Mouse (Mus musculus) embryonic facial prominence, embryonic 15.5 days (tissue): ENCODE data around the gene Smpx. TPM values are rescaled to one million over a fixed set of nuclear protein-coding genes. Genes with fewer than 3 reads are reported as not detected.

Experiments used
- ATAC-seq: fragments of 200-750 bp; cut with Nextera tagmentation; 2 replicates; pipeline ENCODE4 v1.8.0; 2017; ENCODE audit warnings: low read depth, moderate TSS enrichment; ENCODE audit not compliant: insufficient number of reproducible peaks, low FRiP score, low TSS enrichment
- H3K27ac ChIP-seq: fragments of 300-500 bp; sonication (generic); replicated peaks from 2 replicates; pipeline ENCODE4 v1.5.1; 2015; ENCODE audit warnings: mild to moderate bottlenecking, inconsistent platforms
- H3K27me3 ChIP-seq: fragments of 300-500 bp; sonication (generic); 2 replicates; pipeline ENCODE4 v1.6.1; 2015; ENCODE audit warnings: inconsistent platforms
- H3K36me3 ChIP-seq: fragments of 300-500 bp; sonication (generic); 2 replicates; pipeline ENCODE4 v1.6.1; 2015; ENCODE audit warnings: mild to moderate bottlenecking, inconsistent platforms
- H3K4me1 ChIP-seq: fragments of 300-500 bp; sonication (generic); 2 replicates; pipeline ENCODE4 v1.6.1; 2015; ENCODE audit warnings: inconsistent platforms
- H3K4me2 ChIP-seq: fragments of 300-500 bp; sonication (generic); replicated peaks from 2 replicates; pipeline ENCODE4 v1.6.1; 2015; ENCODE audit warnings: mild to moderate bottlenecking, inconsistent platforms
- H3K4me3 ChIP-seq: fragments of 300-500 bp; sonication (generic); replicated peaks from 2 replicates; pipeline ENCODE4 v1.5.1; 2015; ENCODE audit warnings: mild to moderate bottlenecking, inconsistent platforms
- H3K9ac ChIP-seq: fragments of 300-500 bp; sonication (generic); 2 replicates; pipeline ENCODE4 v1.6.1; 2015; ENCODE audit warnings: inconsistent platforms
- H3K9me3 ChIP-seq: fragments of 300-500 bp; sonication (generic); replicated peaks from 2 replicates; pipeline ENCODE4 v1.6.1; 2016; ENCODE audit warnings: inconsistent platforms
- WGBS: fragments of 180-500 bp; shearing (Covaris S2); methylation state at CpG from one replicate; pipeline ENCODE4 v1.1.7; 2015; 5-methylcytosine and 5-hydroxymethylcytosine counted together
- polyA plus RNA-seq: library from polyadenylated mRNA; unstranded; fragments of >200 nt; fragmentation: Nextera tagmentation; extraction: Ambion mirVana; gene quantifications from 2 replicates; pipeline ENCODE4 v1.2.1, GENCODE M21; 2015

Gene Smpx
- polyA plus RNA-seq, 1 experiment from 2014 or later, result 33.5 TPM

DNA sequence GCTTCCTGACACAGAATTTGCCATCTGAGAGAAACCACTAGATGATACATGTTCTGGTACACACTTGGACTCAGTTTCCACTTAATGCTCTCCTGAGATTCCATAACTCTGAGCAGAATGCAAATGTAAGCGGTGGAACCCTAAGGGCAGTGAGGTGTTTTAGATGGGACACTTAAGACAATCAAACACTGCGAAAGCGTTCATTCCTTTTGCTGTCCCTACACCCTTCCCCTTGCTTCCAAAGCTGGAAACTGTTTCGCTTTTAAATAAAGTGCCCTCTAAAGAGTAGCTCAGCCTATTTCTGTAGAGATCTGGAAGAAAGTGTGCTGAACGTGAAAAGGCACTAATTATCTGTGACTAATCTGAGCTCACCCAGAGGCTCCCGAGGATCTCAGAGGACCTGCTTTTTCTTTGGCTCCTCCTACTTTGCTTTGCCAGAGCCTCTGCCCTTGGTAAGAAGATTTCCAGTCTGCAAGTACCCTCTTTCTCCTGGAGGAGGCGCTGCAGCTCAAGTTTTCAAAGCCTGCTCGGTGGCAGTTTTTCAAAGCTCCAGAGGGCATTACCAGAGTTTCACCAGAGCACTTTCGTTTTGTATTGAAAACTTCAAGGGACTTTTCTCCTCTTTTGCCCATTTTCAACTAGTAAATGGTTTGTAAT is 33.1 kb downstream of the Smpx start:
- ATAC-seq, result no peak; the same call in 1 of the 2 replicates
- WGBS, result 29% methylated on average over 9 of the region's 9 CpGs

DNA sequence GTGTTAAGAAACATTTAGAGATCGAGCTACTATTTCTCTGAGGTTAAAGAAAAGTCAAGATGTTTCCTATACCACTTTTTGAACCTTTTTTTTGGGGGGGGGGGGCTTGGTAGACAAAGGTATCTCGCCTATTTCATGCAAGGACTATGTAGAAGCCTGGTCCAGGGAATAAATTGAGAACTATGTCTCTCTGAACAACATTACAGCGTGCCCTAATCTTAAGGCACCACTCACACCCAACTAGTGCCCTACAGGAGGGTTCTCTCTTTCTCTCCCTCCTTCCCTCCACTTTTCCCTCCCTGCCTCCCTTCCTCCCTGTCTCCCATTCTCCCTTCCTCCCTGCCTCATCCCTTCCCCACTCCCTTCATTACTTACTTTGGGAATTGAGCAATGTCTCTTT is 33.6 kb downstream of the Smpx start:
- Histone ChIP-seq H3K36me3 (no peaks in the 10 kb centered on the region), H3K9ac (no peak overlapping the region), H3K27me3 (peaks cover 8% of the 10 kb centered on the region), H3K4me2 (0 out of 2 replicates have a peak overlapping the region, but pooled peaks have one; percentile 11), H3K9me3 (no peaks in the 10 kb centered on the region), H3K4me3 (no peak overlapping the region), H3K4me1 (no peaks in the 10 kb centered on the region), H3K27ac (no peak overlapping the region)
- no peak for ATAC-seq
- 44% methylated on average over 3 of the region's 3 CpGs for WGBS

More for the DNA sequence above, 33.1 kb downstream of the Smpx start:
- Histone ChIP-seq H3K36me3 (no peaks in the 10 kb centered on the region), H3K9me3 (no peaks in the 10 kb centered on the region), H3K27me3 (peaks cover 8% of the 10 kb centered on the region), H3K4me3 (no peak overlapping the region), H3K4me2 (peak overlapping the region; percentile 11), H3K4me1 (no peaks in the 10 kb centered on the region), H3K27ac (no peak overlapping the region), H3K9ac (no peak overlapping the region)

DNA sequence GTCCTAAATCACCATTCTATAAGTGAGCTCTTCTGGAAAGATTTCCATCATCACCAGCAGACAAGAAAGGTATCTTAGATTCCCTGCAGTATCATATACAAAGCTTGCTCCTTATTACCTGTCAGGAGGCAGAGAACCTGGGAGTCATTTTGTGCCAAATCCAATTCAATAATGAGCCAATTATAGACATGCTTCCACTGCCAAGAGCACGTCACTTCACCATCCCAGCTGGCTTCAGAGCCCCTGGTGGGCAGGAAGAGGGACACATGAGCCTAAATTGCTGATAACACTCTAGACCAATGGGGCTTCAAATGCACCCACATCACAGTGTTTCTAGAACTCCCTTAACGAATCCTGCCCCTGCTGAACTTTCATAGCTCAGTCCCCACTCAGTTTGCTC is 35.1 kb downstream of the Smpx start:
- H3K27ac ChIP-seq, result no peak overlapping the region
- H3K27me3 ChIP-seq, result peaks cover 8% of the 10 kb centered on the region
- no peaks in the 10 kb centered on the region for H3K4me1 ChIP-seq
- H3K9ac ChIP-seq, result no peak overlapping the region
- no peak overlapping the region for H3K4me2 ChIP-seq
- WGBS, result 57% methylated on average over 2 of the region's 2 CpGs
- H3K4me3 ChIP-seq, result no peak overlapping the region
- no peak for ATAC-seq
- H3K36me3 ChIP-seq, result no peaks in the 10 kb centered on the region
- no peaks in the 10 kb centered on the region for H3K9me3 ChIP-seq

DNA sequence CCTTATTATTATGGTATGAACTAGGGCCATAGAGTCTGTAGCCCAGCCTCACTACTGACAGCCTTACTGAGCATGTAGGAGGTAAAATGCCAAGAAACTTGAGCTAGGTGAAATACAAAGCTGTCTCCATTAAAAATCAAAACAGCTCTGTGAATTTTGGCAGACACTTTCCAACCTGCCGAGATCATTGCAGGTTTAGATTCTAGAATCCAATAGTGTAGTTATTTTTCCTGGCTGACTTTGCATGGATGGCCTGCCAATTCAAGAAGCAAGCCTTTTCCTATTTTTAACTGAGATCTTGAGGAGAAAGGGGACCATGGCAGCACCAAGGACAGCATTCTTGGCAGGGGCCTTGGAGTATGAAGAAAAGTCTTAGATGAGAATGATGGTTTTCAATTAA is 35.6 kb downstream of the Smpx start:
- Histone ChIP-seq H3K27ac (no peak overlapping the region), H3K36me3 (no peaks in the 10 kb centered on the region), H3K4me3 (no peak overlapping the region), H3K4me1 (no peaks in the 10 kb centered on the region), H3K4me2 (no peak overlapping the region), H3K27me3 (peaks cover 8% of the 10 kb centered on the region), H3K9me3 (no peaks in the 10 kb centered on the region), H3K9ac (no peak overlapping the region)
- ATAC-seq, result no peak
- WGBS, result 60% methylated on average over 1 of the region's 1 CpGs

DNA sequence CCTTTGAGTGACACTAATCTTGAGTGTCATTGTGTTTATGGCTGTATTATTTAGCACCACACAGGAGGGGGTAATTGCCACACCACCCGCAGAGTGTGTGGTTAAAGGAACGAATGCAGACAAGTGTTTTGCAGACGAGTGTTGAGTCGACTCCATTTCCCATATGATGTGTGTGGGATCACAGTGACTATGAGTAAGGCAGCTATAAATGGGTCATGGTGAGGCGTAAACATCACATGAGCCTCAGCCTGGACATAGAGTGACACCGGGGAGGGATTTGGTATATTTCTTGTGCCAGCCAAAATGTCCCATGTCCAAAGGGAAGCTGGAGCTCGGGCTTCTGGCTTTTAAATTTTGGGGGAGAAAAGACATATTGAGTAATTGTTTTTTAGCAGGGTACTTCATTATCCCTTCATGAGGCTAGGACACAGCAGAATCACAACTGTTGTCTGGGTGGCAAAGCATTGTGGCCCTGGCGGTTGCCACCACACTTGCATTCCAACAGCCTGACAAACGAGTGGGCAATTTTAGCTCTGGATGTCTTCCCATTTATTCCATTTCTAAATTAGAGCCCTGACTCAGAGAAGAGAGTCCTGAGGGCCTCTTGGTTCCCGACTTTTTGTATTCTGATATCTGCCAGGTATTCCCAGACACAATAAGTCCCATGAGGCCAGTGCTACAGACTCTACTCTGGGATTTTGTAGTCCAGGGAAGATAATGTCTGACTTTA is 49.3 kb downstream of the Smpx start:
- Histone ChIP-seq H3K9me3 (no peaks in the 10 kb centered on the region), H3K27me3 (no peaks in the 10 kb centered on the region), H3K27ac (no peak overlapping the region), H3K36me3 (no peaks in the 10 kb centered on the region), H3K4me2 (no peak overlapping the region), H3K4me1 (no peaks in the 10 kb centered on the region), H3K9ac (no peak overlapping the region), H3K4me3 (no peak overlapping the region)
- WGBS, result 79% methylated on average over 10 of the region's 10 CpGs
- no peak for ATAC-seq

DNA sequence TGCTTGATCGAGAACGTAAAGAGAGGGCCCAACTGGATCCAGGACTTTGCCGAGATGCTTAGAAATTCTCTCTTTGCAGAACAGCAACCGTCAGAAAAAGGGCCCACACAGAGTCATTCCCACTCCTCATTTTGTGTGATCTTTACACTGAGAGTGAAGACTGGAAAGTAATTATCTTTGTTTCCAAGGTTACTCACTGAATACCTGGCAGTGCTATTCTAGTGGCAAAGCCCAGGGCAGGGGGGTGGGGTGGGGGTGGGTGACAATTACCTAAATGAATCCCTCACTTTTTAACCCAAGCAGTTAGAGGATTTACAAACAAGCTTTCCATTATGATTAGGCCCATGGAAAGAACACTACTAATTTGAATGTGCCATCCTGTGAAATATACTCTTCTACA is 55.8 kb downstream of the Smpx start:
- ATAC-seq, result no peak
- Histone ChIP-seq H3K27me3 (no peaks in the 10 kb centered on the region), H3K4me2 (no peak overlapping the region), H3K4me1 (no peaks in the 10 kb centered on the region), H3K27ac (no peak overlapping the region), H3K36me3 (no peaks in the 10 kb centered on the region), H3K9me3 (no peaks in the 10 kb centered on the region), H3K4me3 (no peak overlapping the region), H3K9ac (no peak overlapping the region)
- WGBS, result 64% methylated on average over 4 of the region's 4 CpGs

DNA sequence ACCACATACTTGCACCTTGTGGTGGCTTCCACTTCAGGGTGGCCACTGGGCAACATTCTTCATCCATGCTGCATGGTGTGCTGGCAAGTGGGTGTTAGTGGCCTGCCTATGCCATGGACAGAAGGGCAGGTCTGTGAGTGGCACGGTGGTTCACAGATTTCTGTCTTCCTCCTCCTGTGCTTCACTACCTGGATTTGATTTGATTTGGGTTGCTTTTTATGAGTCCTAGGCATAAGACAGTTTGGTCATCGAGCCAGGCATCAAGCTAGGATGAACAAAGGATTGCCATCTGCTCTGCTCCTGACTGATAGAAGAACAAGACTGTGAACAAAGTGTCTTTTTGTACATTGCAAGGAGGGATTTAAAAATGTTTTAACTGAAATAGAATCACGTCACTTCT is 63.8 kb downstream of the Smpx start:
- Histone ChIP-seq H3K4me1 (no peaks in the 10 kb centered on the region), H3K36me3 (no peaks in the 10 kb centered on the region), H3K9me3 (no peaks in the 10 kb centered on the region), H3K4me3 (no peak overlapping the region), H3K9ac (no peak overlapping the region), H3K27me3 (no peaks in the 10 kb centered on the region), H3K27ac (no peak overlapping the region), H3K4me2 (no peak overlapping the region)
- ATAC-seq, result no peak
- 80% methylated on average over 3 of the region's 3 CpGs for WGBS

DNA sequence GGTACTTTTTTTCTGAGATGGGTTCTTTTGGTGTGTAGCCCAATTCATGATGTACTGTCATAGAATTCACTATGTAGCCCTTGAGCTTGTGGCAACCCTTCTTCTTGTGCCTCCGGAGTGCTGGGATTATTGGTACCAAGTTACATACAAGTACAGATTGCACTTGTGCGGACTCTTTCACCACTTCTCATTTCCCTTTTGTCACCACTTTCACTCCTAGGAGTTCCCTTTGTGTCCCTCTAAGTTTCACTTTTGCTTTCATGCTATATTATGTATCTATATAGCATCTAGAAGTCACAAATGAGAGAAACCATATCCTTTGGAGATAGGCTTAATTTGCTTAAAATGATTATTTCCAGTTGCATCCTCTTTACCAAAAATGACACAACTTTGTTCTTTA is 103.0 kb downstream of the Smpx start:
- Histone ChIP-seq H3K9ac (no peak overlapping the region), H3K27ac (no peak overlapping the region), H3K36me3 (no peaks in the 10 kb centered on the region), H3K4me1 (no peaks in the 10 kb centered on the region), H3K4me2 (no peak overlapping the region), H3K27me3 (no peaks in the 10 kb centered on the region), H3K9me3 (no peaks in the 10 kb centered on the region), H3K4me3 (no peak overlapping the region)
- 93% methylated on average over 2 of the region's 2 CpGs for WGBS
- no peak for ATAC-seq

Other genes with a start within 250 kb of the Smpx start
- gene Sms, start 206.6 kb upstream of the Smpx start, polyA plus RNA-seq, result 46.2 and 46.7 TPM in 2 replicates
- gene Yy2, start 129.9 kb upstream of the Smpx start, polyA plus RNA-seq, result 2.5 and 3.7 TPM in 2 replicates
- 18.4 and 19.5 TPM in 2 replicates for gene Mbtps2, start 100.2 kb upstream of the Smpx start, polyA plus RNA-seq
- 0.64 and 0.93 TPM in 2 replicates for gene Klhl34, start 119.5 kb downstream of the Smpx start, polyA plus RNA-seq